ENCODE assay signal across 24 mouse cellular contexts in the genomic region with DNA sequence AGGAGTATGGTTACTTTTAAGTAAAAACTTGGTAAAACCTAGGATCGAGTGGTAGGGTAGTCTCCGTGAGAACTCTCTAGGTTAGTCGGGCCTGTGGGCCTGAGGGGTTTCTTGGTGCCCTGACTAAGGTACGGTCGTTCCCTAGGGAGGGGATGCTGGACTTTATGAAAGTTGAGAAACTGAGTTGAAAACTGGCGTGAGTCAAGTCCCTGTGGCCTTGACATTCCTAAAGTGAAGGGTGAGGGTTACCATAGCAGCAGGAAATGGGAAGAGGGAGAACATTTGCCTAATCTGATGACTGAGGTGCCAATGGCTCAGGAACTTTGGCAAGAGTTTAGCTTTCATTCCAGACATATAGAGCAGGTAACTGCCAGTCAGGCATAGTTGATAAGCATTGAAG.
DNase-seq lines count a peak whose midpoint lies in the region; ATAC-seq lines count a peak whose summit lies in the region.
"Had no signal": no experiment of that assay in that cellular context is flagged by ENCODE, and none has a peak within 500 bp of the region (broad histone marks: within the 10 kb centered on the region; RNA-seq: fewer than 3 reads in every experiment).

No protein-coding gene starts in this region.

- H3K9ac ChIP-seq in intestine, embryonic 15.5 days, result no peak overlapping the region
- H3K9ac ChIP-seq: embryonic facial prominence, embryonic 13.5 days; embryonic facial prominence, embryonic 15.5 days; forebrain, embryonic 12.5 days had no signal

- H3K9me3 ChIP-seq in intestine, embryonic 15.5 days, result no peaks in the 10 kb centered on the region
- H3K9me3 ChIP-seq: embryonic facial prominence, embryonic 13.5 days; embryonic facial prominence, embryonic 15.5 days; forebrain, embryonic 10.5 days; forebrain, embryonic 12.5 days had no signal

- H3K4me2 ChIP-seq in intestine, embryonic 15.5 days (replicated peaks), result no peak overlapping the region
- H3K4me2 ChIP-seq: embryonic facial prominence, embryonic 13.5 days; embryonic facial prominence, embryonic 15.5 days; forebrain, embryonic 12.5 days had no signal

- H3K27me3 ChIP-seq in intestine, embryonic 15.5 days (replicated peaks), result no peaks in the 10 kb centered on the region
- H3K27me3 ChIP-seq: forebrain, embryonic 12.5 days had no signal

- H3K4me1 ChIP-seq in intestine, embryonic 15.5 days (replicated peaks), result no peaks in the 10 kb centered on the region
- H3K4me1 ChIP-seq: embryonic facial prominence, embryonic 13.5 days; embryonic facial prominence, embryonic 15.5 days; forebrain, embryonic 12.5 days had no signal

- H3K4me3 ChIP-seq in intestine, embryonic 15.5 days (replicated peaks), result no peak overlapping the region
- H3K4me3 ChIP-seq: embryonic facial prominence, embryonic 13.5 days; embryonic facial prominence, embryonic 15.5 days; erythroblast, embryonic 14.5 days; forebrain, embryonic 10.5 days; forebrain, embryonic 12.5 days; gastrocnemius, adult 2 months had no signal

- peak; percentile 45 for DNase-seq in adrenal gland, adult 2 months
- DNase-seq in adrenal gland, postnatal 4 days (ENCODE audit: low spot score in 2 of 2), result no peak
- DNase-seq in adrenal gland, postnatal 36 days, result peak; percentile 15 to 25
- DNase-seq in adrenal gland, postnatal 10 days, result no peak
- DNase-seq in 3T3-L1 (ENCODE audit: low read depth, low spot score), result peak; percentile 53
- DNase-seq in ZHBTc4 (ENCODE audit: low read depth, low spot score), result peak; percentile 14
- no peak for DNase-seq in cerebellum, adult 9-10 months
- DNase-seq: adrenal gland, adult 8-10 months; cerebellum, adult 11-12 months; cerebellum, adult 2 months; cerebellum, adult 9-11 months; cerebellum, postnatal 14 days; cerebellum, postnatal 36 days; embryo, embryonic 11 days; gastrocnemius, adult 2 months; gastrocnemius, postnatal 10 days had no signal

- no peaks in the 10 kb centered on the region for H3K36me3 ChIP-seq in intestine, embryonic 15.5 days
- H3K36me3 ChIP-seq: embryonic facial prominence, embryonic 13.5 days; embryonic facial prominence, embryonic 15.5 days; forebrain, embryonic 10.5 days; forebrain, embryonic 12.5 days had no signal

- H3K27ac ChIP-seq in intestine, embryonic 15.5 days, result no peak overlapping the region
- H3K27ac ChIP-seq: embryonic facial prominence, embryonic 13.5 days; embryonic facial prominence, embryonic 15.5 days; forebrain, embryonic 10.5 days; forebrain, embryonic 12.5 days; gastrocnemius, adult 2 months had no signal

- 88% methylated on average over 6 of the region's 6 CpGs for WGBS in intestine, embryonic 15.5 days

- ATAC-seq in intestine, embryonic 15.5 days, result no peak
- ATAC-seq: forebrain, embryonic 14.5 days; forebrain, embryonic 16.5 days had no signal

Comparison
In these comparisons a context has a peak if more than half of its experiments do, and no peak if none do; other contexts are left out.
1. DNase-seq: peak in adrenal gland, adult 2 months (single experiment), adrenal gland, postnatal 36 days (2 of 2), 3T3-L1 (single experiment) and ZHBTc4 (single experiment); none in adrenal gland, postnatal 4 days (0 of 2), adrenal gland, postnatal 10 days (single experiment) and cerebellum, adult 9-10 months (single experiment).